Mouse (Mus musculus) neutrophil, adult 5-6 weeks (primary cell): ENCODE data around the gene Chac1. TPM values are rescaled to one million over a fixed set of nuclear protein-coding genes. Genes with fewer than 3 reads are reported as not detected.

Experiments used
- ATAC-seq: fragments of 151-379, 151-347 bp; 2 replicates; pipeline ENCODE4 v1.8.0; 2017; ENCODE audit warnings: mild to moderate bottlenecking, moderate TSS enrichment; ENCODE audit not compliant: insufficient number of reproducible peaks, poor library complexity, low FRiP score, severe bottlenecking; ENCODE audit errors: extremely low read depth
- total RNA-seq: library from RNA; stranded (forward); fragments of 200-1000 nt; gene quantifications from 2 replicates; pipeline ENCODE4 v1.2.3, GENCODE M21; 2017

Gene Chac1
- total RNA-seq, 1 experiment from 2014 or later, result 18.9 TPM

DNA sequence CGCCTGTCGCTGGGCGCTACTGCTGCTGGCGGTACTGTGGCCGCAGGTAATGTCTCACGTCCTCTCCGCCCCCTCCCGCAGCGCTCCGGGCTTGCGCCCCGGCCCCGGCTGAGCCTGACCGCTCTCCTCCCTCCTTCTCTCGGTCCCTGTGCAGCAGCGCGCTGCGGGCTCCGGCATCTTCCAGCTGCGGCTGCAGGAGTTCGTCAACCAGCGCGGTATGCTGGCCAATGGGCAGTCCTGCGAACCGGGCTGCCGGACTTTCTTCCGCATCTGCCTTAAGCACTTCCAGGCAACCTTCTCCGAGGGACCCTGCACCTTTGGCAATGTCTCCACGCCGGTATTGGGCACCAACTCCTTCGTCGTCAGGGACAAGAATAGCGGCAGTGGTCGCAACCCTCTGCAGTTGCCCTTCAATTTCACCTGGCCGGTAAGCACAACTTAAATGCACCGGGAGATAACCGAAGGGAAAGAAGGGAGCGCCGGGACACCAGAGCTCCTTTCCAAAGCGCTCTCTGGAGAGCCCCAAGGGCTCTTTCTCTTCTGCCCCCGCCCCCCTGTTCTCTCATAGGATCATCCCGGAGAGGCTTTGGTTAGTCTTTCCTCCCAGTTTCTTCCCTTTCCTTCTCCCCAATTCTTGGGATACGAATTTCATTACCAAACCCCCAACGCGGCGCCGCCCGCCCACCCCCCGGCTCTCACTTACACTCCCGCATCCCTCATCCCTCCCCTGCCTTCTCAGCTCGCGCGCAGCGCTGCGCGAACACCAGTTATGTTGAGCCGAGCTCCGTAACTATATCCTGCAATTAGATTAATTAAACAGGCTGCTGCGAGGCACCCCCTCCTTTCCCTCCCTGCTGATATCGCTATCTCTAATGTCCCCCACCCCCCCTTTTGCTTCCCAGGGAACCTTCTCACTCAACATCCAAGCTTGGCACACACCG is 24.6 kb upstream of the Chac1 start:
- ATAC-seq, result no peak

DNA sequence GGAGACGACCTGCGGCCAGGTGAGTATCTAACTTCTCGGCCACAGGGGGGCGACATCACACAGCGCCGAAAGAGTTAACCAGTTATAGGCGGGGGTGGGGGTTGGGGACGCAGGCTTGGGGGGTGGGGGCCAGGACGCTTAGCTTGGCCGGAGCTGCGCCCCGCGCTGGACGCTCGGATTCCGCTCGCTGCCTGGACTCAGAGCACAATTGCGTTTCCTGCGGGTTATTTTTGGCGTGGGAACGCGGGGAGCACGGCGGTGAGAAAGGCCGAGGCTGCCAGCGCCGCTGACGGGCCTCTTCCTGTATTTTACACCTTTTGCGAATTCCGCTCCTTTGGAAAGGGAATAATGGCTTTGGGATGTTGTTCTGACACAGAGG is 23.9 kb upstream of the Chac1 start:
- ATAC-seq, result no peak

DNA sequence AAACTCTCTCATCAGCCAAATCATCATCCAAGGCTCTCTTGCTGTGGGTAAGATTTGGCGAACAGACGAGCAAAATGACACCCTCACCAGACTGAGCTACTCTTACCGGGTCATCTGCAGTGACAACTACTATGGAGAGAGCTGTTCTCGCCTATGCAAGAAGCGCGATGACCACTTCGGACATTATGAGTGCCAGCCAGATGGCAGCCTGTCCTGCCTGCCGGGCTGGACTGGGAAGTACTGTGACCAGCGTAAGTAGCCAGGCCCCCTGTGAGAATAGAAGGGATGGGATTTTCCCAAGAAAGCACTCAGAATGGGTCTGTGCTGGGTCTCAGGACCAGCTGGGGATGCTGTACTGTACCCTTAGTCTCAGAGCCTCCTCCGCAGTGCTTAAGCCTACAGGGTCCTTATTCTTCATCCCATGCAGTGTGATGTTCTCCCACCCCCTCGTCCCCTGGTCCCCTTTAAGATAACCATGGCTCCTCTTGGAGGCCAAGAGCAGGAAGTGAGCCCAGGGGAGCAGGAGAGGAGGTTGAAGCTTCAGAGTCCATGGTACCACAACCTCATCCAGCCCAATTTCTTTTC is 23.0 kb upstream of the Chac1 start:
- ATAC-seq, result no peak

DNA sequence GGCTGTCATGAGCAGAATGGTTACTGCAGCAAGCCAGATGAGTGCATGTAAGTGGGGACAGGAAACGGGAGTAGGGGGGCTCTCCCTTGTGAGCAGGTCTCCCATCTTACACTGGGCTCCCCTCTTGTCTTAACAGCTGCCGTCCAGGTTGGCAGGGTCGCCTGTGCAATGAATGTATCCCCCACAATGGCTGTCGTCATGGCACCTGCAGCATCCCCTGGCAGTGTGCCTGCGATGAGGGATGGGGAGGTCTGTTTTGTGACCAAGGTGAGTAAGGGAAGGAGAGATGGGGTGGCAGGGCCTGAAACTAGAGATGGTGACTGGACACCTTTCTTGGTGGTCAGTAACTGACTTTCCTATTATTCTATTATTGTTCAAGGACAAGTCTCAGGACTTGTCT is 22.5 kb upstream of the Chac1 start:
- ATAC-seq, result no peak

DNA sequence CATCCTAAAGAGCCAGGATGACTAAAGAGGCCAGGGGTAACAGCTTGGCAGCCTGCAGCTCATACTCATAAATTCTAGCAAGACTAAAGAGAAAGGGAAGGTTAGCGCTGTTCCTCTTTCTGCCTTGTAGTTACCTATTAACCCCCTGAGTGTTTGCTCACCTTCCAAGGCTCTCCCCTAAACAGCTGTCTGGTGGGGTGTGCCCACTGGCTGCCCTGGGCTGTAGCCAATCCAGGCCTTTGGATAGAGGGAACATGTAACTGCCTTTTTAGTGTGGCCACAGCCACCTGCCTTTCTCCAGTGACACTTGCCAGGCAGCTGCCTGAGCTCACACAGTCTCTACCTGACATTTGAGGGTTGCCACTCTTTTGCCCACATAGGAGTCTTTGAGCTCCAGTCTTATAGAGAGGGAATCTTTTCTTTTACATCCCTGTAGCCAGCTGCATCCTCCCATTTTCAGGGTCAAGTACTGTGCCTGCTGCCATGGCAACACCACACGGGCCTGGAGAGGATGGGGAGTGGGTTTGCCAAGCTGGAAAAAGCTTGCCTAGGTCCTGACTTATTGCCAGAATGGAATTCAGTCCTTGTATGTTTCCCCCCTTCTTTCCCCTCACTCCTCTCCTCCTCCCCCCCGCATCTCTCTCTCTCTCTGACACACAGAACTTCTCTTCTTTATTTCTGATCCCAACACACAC is 21.8 kb upstream of the Chac1 start:
- no peak for ATAC-seq

DNA sequence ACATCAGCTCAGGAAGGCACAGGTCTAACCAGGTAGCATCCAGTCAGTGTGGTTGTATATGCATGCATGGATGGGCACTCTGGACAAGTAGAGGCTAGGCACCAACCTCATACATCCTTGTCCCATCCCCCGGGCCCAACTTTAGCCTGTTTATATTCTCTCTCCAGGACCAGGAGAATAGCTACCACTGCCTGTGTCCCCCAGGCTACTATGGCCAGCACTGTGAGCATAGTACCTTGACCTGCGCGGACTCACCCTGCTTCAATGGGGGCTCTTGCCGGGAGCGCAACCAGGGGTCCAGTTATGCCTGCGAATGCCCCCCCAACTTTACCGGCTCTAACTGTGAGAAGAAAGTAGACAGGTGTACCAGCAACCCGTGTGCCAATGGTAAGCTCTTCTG is 20.2 kb upstream of the Chac1 start:
- ATAC-seq, result no peak

DNA sequence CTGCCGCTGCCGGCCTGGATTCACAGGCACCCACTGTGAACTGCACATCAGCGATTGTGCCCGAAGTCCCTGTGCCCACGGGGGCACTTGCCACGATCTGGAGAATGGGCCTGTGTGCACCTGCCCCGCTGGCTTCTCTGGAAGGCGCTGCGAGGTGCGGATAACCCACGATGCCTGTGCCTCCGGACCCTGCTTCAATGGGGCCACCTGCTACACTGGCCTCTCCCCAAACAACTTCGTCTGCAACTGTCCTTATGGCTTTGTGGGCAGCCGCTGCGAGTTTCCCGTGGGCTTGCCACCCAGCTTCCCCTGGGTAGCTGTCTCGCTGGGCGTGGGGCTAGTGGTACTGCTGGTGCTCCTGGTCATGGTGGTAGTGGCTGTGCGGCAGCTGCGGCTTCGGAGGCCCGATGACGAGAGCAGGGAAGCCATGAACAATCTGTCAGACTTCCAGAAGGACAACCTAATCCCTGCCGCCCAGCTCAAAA is 18.8 kb upstream of the Chac1 start:
- no peak for ATAC-seq

DNA sequence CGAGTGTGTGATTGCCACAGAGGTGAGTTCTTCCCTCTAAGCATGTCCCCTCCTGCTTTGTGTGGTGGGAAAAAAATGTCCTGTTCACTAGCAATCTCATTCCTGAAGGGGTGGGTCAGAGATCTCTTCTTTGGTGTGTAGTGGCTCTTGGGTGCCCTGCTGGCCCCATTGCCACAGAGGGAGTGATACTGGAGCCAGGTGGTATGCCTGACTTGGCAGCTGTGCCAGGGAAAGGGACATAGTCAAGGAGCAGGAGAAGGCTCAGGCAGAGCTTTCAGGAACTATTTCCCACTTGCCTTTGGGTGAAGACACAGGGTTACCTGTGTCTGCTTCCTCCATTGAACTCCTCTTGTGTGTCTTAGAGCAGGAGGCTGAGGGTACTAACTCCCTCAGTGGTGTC is 16.9 kb upstream of the Chac1 start:
- ATAC-seq, result no peak

DNA sequence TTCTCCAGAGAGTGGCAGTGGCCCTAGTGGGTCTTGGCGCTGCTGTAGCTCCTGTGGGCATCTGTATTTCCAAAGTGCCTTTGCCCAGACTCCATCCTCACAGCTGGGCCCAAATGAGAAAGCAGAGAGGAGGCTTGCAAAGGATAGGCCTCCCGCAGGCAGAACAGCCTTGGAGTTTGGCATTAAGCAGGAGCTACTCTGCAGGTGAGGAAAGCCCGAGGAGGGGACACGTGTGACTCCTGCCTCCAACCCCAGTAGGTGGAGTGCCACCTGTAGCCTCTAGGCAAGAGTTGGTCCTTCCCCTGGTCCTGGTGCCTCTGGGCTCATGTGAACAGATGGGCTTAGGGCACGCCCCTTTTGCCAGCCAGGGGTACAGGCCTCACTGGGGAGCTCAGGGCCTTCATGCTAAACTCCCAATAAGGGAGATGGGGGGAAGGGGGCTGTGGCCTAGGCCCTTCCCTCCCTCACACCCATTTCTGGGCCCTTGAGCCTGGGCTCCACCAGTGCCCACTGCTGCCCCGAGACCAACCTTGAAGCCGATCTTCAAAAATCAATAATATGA is 16.0 kb upstream of the Chac1 start:
- ATAC-seq, result no peak

DNA sequence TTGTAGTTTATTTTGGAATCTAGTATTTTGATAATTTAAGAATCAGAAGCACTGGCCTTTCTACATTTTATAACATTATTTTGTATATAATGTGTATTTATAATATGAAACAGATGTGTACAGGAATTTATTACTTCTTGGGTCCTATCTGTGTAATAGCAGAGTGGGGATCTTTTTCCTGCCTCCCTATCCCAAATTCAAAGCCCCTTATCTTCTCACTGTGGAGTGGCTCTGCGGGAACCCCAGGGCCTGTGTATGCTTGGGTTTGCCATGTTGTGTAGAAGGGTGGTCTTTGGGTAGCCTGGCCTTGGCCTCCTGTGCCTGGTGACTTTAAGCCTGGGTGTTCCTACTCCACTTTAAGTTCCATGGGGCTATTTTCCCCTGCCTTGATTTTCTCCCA is 15.5 kb upstream of the Chac1 start:
- no peak for ATAC-seq

DNA sequence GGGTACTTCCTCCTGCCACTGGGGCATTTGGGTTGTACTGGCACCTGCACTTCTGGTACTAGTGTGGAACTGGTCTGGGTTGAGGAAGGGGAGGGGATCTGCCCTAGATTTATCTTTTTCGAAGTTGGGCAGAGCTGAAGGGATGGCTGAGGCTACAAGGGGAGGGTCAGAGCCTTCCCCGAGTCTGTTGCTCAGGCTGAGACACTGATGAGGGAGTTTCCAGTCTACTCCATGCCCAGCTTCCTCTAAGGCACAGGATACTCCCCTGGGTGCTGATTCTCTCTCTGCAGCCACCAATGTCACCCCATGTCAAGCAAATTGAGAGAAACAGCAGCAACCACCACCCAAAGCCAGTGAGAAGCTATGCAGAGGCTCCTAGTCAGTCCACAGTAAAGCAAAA is 15.0 kb upstream of the Chac1 start:
- ATAC-seq, result no peak

DNA sequence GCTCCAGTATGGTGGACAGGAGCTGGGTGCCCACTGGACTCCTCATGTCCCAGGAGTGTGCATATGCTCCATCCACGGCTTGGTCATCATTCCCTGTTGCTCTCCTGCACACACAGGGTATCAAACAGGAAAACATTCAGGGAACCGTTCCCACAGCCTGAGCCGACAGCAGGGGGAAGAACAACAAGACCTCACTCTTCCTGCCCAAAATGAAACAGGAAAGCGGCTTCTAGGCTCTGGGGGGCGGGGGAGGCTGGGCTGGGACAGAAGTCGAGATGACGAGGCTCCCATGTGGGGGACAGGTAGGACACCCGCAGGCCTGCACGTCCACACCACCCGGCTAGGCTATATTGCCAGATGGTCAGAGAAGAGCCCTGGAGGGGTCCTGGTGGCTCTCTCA is 14.6 kb upstream of the Chac1 start:
- ATAC-seq, result no peak

DNA sequence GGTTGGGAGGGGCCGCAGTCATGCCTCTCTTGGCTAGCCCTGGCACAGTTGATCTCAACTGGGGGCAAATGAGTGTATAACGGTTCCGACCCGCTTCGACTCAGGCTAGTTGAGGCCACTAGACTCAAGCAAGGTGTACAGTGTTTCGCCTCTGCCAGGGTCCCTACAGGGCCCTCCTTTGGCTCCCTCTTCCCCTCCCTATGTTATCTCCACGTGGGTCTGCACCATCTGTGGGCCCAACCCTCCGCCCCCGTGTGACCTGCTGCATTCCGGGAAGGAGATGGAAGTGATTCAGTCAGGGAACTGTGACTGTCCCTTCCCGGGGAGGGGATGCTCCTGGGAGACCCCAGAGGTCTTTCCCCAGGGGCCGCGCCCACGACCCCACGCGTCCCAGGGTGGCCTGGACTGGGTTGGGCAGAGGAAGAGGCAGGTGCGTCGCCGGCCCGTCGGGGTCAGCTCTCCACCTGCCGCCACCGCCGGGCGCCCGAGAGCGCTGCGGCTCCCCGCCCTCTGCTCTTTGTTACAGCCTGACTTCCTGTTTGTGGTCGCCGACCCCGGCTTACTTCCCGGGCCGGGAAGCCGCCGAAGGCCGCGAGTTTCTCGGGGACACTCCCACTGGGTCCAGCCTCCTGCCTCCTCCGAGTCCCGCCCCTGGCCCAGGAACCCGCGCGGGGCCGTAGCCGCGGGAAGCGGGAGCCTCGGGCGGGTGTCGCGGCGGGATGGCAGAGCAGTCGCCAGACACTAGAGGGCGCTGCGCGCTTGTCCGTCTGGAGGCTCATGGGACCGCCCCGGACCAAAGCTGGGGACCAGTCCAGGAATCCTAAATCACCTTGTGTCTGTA is 13.4 kb upstream of the Chac1 start:
- ATAC-seq, result peak; percentile 80

DNA sequence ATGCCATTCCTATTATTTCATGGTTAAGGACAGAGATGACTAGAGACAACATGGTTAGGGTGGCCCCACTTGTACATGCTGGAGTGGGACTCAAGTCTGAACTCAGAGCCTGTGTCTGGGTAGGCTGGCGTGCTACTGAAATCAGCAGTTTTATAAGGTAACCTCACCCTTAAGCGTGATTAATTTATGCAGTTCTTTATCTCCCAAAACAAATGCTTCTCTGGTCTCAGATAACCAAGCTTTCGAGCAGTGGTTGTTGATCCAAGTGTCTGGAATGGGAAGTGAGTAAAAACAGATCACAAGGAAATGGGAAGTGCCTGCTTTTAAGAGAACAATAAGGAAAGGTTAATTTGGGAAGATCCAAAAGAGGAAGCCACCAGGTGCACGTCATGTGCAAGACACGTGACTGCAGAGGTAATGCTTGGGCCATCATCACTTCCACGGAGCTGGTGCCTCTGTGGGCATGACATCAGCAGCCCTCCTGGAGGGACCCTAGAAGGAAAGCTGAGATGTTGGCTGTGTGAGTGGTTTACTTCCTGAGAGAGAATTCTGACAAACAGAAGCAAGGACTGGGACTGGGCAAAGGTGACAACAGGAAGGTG is 6.4 kb upstream of the Chac1 start:
- ATAC-seq, result peak; percentile 53; the same call in 1 of the 2 replicates

DNA sequence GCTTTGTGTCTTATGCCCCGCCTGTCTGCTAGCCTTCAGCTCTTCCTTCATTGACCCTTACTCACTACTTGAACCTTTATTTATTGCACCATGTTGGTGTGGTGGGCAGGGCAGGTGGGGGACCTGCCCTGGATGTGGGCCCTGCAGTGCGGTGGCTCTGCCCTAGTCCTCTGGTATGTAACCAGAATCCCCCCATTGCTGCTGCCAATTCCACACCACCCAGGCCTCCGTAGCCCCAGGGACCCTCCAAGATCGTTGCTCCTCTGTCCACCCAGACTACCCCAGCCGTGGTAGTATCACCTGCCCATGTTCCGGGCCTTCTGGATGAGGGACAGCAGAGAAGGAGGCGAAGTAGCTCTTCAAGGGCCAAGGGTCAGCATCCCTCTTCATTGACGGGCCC is 2.7 kb downstream of the Chac1 start:
- no peak for ATAC-seq

DNA sequence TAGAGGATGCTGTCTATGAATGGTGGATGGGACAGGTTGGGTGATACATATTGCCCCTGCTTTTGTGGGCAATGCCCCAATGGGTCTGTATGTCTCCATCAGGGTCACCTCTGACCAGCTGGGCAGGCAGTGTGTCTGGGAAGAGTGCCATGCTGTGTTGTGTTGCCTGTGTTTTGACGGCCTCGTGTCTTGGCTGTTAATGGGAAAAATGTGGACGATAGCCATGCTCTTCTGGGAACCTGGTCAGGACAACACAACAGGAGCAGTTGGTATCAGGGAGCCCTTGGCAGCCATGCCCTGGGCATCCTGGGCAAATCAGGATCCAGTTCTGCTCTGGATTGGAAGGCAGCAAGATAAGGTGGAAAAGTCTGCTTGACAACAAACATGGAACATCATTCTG is 4.1 kb downstream of the Chac1 start:
- no peak for ATAC-seq

DNA sequence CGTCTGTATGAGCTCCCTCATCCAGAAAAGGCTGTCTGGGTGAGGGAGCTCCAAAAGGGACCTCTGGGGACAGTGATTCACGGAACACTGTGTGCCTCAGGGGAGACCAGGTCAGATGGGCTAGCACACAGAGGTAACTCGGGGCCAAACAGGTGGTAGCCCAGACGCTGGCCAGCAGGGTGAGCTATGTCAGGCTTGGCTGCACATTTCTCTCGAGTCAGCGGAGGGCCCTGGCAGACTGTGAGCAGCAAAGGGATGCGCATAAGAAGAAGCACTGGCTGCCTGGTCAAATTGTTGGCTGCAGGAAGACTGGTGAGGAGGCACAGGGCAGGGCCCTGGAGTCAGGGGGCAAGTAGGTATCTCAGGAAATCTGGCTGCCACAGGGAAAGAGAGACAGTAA is 4.6 kb downstream of the Chac1 start:
- ATAC-seq, result no peak

DNA sequence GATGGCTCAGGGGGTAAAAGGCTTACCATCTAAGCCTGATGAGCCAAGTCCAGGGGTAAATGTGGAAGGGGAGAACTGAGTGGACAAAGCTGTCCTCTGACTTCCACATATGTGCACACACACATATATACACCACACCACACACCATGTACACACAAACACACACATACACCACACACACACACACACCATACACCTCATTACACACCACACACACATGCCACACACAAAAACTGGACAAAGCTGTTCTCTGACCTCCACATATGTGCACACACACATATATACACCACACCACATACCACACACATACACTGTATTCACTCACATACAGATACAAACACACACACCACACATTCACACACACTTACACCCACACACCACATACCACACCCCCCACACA is 5.3 kb downstream of the Chac1 start:
- no peak for ATAC-seq
